Mouse (Mus musculus) spleen, adult 2 months (tissue): ENCODE results near the gene Vmn1r77.

Experiments
- CTCF ChIP-seq: fragments of 200-500 bp; IDR thresholded peaks from 2 replicates; pipeline ENCODE4 v1.5.1; 2011; ENCODE audit warnings: mild to moderate bottlenecking, inconsistent platforms; ENCODE audit not compliant: insufficient read depth, insufficient read length, insufficient replicate concordance; ENCODE audit errors: extremely low read depth
- POLR2A ChIP-seq: fragments of 200-500 bp; IDR thresholded peaks from 2 replicates; pipeline ENCODE4 v1.6.1; 2011; ENCODE audit warnings: low read depth, low read length, inconsistent platforms

GRCm38 (mm10) chr7:12013106-12013505, 23.4 kb upstream of the Vmn1r77 start:
- TF ChIP-seq CTCF (no peak), POLR2A (no peak)
